Mouse (Mus musculus): ENCODE results near the gene Pde1b. TPM values are rescaled to one million over a fixed set of nuclear protein-coding genes. Genes with fewer than 3 reads are reported as not detected.

Pde1b gene
- polyA plus RNA-seq, 1 experiment from 2014 or later: 53.7 TPM

DNA sequence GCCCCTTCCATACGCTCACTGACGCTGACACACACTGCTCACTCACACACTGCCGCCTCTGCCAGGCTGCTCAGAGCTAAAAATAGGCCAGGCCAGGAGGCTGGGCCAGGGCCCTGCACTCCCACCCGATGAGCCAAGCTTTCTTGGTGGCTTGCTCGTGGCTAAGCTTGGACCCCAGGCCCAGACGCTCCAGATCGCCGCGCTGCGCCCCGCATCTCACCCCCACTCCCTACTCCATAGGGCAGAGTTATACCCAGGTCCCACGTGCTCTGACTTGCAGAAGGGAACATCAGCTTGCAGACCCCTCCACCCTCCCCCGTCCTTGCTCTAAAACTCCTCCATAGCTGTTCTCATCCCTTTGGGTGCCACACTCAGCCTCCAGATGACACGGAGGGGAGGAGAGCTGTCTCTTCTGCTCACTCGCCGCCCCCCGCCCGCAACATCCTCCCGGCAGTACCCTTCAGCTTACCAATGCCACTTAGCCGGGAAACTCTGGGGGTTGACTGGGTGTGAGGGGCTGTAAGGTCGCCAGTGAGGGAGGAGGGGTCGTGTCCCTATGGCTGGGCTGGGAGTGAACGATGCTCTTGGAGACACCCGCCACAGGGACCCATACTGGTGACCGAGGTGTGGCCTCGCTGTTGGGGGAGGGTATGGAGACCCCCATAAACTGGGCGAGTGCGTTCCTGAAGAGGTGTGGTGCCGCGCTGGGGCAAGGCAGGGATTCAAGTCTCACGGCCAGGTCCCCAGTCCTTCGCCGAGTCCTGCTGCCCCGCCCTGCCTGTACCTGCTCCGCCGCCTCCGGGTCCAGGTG lies 34.4 kb downstream of the Pde1b start:
- Histone ChIP-seq H3K36me3 (no peaks in the 10 kb centered on the region), H3K4me2 (replicated peaks) (peak overlapping the region; percentile 95), H3K9ac (peak overlapping the region; percentile 51), H3K4me1 (peaks cover 14% of the 10 kb centered on the region), H3K4me3 (peak overlapping the region; percentile 56), H3K9me3 (no peaks in the 10 kb centered on the region), H3K27me3 (replicated peaks) (peaks cover 19% of the 10 kb centered on the region), H3K27ac (no peak overlapping the region)
- ATAC-seq (ENCODE audit: low FRiP score, low read depth): peak; percentile 59
- WGBS: 1% methylated on average over 37 of the region's 37 CpGs

DNA sequence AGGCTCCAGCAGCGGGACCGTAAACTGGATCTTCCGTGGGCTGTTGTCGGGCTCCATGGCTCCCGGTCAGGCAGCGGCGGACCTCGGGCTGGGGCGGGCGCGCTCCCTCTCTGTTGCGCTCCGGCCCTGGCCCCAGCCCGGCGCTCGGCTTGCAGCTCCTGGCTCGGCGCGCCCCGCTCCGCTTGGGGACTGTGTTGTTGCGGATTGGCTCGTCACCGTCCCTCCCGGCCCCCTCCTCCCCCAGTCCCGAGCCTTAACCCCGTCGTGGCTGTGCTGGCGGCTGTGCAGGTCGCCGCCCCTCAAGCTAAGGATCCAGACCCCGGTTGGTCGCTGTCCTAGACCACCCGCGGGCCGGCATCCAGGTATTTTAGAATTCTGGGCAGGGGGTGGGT lies 35.0 kb downstream of the Pde1b start, which contains the start of gene Ppp1r1a:
Gene Ppp1r1a, minus strand, starts transcription at position 182 of the 392 bp plus-strand sequence.
- Histone ChIP-seq H3K4me2 (replicated peaks) (peak within 1 kb of the TSS; percentile 95), H3K4me3 (peak within 1 kb of the TSS; percentile 56), H3K9me3 (no peaks in the 10 kb centered on the region), H3K36me3 (no peaks in the 10 kb centered on the region), H3K4me1 (peaks cover 14% of the 10 kb centered on the region), H3K27ac (no peak within 1 kb of the TSS), H3K27me3 (replicated peaks) (peaks cover 19% of the 10 kb centered on the region), H3K9ac (peak within 1 kb of the TSS; percentile 51)
- peak; percentile 85 for ATAC-seq (ENCODE audit: low FRiP score, low read depth)
- WGBS: 0% methylated on average over 36 of the region's 36 CpGs

DNA sequence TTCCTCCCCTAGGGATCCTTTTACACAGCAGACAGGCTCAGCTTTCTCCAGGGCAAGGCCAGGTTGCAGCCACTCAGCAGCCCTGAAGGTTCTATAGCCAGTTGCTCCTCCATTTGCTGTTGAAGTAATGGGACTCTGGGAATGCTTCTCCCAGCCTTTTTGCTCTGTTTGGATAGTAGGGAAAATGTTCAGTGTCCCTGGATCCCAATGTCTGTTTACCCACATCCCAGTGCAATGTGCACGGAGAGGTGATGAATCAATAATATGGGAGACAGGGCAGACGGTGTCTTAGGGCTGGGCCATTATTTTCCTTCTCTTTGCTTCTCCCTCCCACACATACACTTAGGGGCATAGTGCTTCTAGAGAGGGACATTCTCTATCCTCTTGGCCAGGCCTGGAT lies 36.4 kb downstream of the Pde1b start:
- no peaks in the 10 kb centered on the region for H3K36me3 ChIP-seq
- H3K9me3 ChIP-seq: no peaks in the 10 kb centered on the region
- ATAC-seq (ENCODE audit: low FRiP score, low read depth): no peak
- H3K4me1 ChIP-seq: peaks cover 13% of the 10 kb centered on the region
- H3K9ac ChIP-seq: no peak overlapping the region
- H3K27me3 ChIP-seq (replicated peaks): peaks cover 19% of the 10 kb centered on the region
- H3K4me3 ChIP-seq: no peak overlapping the region
- H3K4me2 ChIP-seq (replicated peaks): no peak overlapping the region
- no peak overlapping the region for H3K27ac ChIP-seq
- 47% methylated on average over 2 of the region's 2 CpGs for WGBS

DNA sequence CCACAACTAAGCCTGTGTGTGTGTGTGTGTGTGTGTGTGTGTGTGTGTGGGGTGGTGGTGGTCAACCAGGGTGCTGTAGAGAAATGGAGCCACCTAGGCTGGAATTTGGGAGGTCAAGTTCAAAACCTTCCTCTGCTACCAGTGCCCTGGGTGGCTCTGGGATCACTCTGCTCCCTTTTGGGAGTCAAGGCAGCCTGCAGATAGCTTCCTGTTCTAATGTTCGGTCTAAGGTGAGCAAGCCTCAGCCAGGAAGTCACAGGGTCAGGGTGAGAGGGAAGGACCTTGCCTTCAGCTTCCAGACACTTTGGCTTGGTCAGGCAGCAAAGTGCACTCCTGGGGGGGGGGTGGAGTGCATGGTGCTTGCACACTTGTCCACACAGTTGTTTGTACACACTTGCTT lies 37.8 kb downstream of the Pde1b start:
- H3K36me3 ChIP-seq: no peaks in the 10 kb centered on the region
- H3K4me1 ChIP-seq: peaks cover 8% of the 10 kb centered on the region
- 69% methylated on average over 1 of the region's 1 CpGs for WGBS
- no peak overlapping the region for H3K4me3 ChIP-seq
- ATAC-seq (ENCODE audit: low FRiP score, low read depth): no peak
- no peak overlapping the region for H3K4me2 ChIP-seq (replicated peaks)
- no peak overlapping the region for H3K9ac ChIP-seq
- H3K27me3 ChIP-seq (replicated peaks): peaks cover 19% of the 10 kb centered on the region
- H3K9me3 ChIP-seq: no peaks in the 10 kb centered on the region
- H3K27ac ChIP-seq: no peak overlapping the region

DNA sequence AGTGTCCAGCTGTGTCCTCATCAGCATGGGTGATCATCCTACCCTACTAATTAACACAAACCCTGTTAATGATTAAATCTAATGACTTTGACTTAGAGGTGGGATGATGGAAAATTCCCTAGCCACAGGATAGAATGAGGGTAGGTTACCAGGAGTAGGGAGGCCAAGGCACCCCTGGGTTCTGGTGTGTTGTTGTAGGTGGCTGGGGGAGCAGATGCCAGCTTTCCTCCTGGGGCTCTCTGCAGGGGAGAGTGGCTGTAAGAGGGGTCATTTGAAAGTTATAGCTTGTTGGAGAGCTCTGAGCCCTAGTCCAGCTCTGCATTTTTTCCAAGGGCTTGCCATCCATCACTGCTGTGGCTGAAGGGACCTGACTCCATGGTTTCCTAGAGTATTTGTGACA lies 39.7 kb downstream of the Pde1b start:
- Histone ChIP-seq H3K36me3 (no peaks in the 10 kb centered on the region), H3K4me3 (no peak overlapping the region), H3K27ac (no peak overlapping the region), H3K9me3 (no peaks in the 10 kb centered on the region), H3K4me2 (replicated peaks) (no peak overlapping the region), H3K27me3 (replicated peaks) (peaks cover 10% of the 10 kb centered on the region), H3K4me1 (no peaks in the 10 kb centered on the region), H3K9ac (no peak overlapping the region)
- ATAC-seq (ENCODE audit: low FRiP score, low read depth): no peak

DNA sequence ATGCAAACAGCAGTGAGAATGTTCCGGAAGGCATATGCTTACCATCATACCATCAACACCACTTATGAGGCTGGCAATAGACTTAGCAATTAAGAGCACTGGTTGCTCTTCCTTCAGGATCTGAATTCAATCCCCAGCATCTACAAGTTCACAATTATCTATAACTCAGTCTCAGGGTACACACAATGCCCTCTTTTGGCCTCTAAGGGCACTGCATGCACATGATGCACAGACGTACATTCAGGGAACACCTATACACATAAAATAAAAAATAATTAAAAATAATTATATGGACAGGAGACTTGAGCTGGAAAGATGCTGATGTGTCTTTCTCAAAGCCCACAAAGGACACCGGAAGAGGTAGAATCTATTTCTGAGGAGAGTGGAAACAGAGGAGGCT lies 45.1 kb downstream of the Pde1b start:
- H3K4me2 ChIP-seq (replicated peaks): no peak overlapping the region
- WGBS: 85% methylated on average over 3 of the region's 3 CpGs
- no peaks in the 10 kb centered on the region for H3K27me3 ChIP-seq (replicated peaks)
- no peaks in the 10 kb centered on the region for H3K9me3 ChIP-seq
- H3K4me1 ChIP-seq: no peaks in the 10 kb centered on the region
- H3K36me3 ChIP-seq: no peaks in the 10 kb centered on the region
- H3K27ac ChIP-seq: no peak overlapping the region
- no peak overlapping the region for H3K9ac ChIP-seq
- ATAC-seq (ENCODE audit: low FRiP score, low read depth): no peak
- no peak overlapping the region for H3K4me3 ChIP-seq

DNA sequence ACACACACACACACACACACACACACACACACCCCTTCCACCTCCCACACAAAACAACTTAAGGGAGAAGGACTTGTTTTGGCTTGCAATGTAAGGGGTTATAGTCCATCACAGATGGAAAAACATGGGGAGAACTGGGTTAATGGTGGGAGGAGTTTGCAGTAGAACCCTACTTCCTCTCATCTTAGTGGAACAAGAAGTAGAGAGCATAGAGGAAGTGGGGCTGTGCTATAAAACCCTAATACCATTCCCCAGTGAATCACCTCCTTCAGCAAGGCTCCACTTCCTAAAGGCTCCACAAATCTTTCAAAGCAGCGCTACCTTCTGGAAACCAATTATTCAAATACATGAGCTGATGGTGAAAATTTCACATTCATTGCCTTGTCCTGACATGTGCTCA lies 46.6 kb downstream of the Pde1b start:
- no peak overlapping the region for H3K9ac ChIP-seq
- 86% methylated on average over 1 of the region's 1 CpGs for WGBS
- no peaks in the 10 kb centered on the region for H3K27me3 ChIP-seq (replicated peaks)
- H3K4me1 ChIP-seq: no peaks in the 10 kb centered on the region
- ATAC-seq (ENCODE audit: low FRiP score, low read depth): no peak
- H3K36me3 ChIP-seq: no peaks in the 10 kb centered on the region
- H3K9me3 ChIP-seq: no peaks in the 10 kb centered on the region
- no peak overlapping the region for H3K4me3 ChIP-seq
- no peak overlapping the region for H3K4me2 ChIP-seq (replicated peaks)
- H3K27ac ChIP-seq: no peak overlapping the region

DNA sequence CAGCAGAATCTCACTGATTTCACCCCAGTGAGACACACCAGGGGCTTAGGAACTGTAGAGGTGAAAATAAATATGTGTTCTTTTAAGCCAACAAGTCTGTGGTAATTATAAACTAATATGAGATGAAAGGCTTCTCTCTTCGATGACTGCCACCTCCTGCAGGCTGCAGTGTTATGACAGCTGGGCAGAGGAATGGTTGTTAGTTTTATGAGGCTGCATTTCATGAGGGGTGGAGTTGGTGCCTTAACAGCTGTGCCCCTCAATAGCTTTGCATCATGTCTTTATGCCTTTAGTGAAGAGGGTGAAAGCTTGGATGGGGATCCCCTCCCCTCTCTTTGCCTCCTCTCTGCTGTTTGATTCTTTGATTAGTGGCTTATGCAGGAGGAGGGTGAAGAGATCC lies 48.2 kb downstream of the Pde1b start:
- no peak overlapping the region for H3K9ac ChIP-seq
- no peaks in the 10 kb centered on the region for H3K4me1 ChIP-seq
- no peak for ATAC-seq (ENCODE audit: low FRiP score, low read depth)
- H3K4me2 ChIP-seq (replicated peaks): no peak overlapping the region
- H3K4me3 ChIP-seq: no peak overlapping the region
- H3K9me3 ChIP-seq: no peaks in the 10 kb centered on the region
- 21% methylated on average over 1 of the region's 1 CpGs for WGBS
- no peak overlapping the region for H3K27ac ChIP-seq
- H3K27me3 ChIP-seq (replicated peaks): no peaks in the 10 kb centered on the region
- no peaks in the 10 kb centered on the region for H3K36me3 ChIP-seq

DNA sequence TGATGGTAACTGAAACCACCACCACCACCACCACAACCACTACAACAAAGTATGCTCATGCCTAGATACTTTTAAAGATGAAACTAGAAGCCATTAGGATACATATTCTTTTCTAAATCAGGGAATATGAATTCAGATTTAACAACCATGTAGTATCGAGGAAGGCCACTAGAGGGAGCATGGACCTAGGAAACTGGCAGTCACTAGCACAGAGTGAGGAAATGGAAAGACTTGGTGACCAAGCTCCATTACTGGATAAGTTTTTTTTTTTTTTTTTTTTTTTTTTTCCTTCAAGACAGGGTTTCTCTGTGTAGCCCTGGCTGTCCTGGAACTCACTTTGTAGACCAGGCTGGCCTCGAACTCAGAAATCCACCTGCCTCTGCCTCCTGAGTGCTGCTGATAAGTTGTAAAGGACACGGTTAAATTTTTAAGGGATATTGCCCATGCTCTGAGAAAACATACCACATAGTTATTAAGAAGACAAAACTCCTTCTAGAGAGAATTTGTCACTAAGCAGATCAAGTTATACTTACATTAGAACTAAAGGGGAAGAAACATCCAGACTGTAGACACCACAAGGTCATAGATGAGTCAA lies 49.4 kb downstream of the Pde1b start:
- no peaks in the 10 kb centered on the region for H3K27me3 ChIP-seq (replicated peaks)
- WGBS: 41% methylated on average over 3 of the region's 3 CpGs
- H3K27ac ChIP-seq: no peak overlapping the region
- peak; percentile 48; the same call in 1 of the 2 replicates for ATAC-seq (ENCODE audit: low FRiP score, low read depth)
- no peaks in the 10 kb centered on the region for H3K9me3 ChIP-seq
- H3K36me3 ChIP-seq: no peaks in the 10 kb centered on the region
- no peak overlapping the region for H3K9ac ChIP-seq
- no peaks in the 10 kb centered on the region for H3K4me1 ChIP-seq
- H3K4me3 ChIP-seq: no peak overlapping the region
- H3K4me2 ChIP-seq (replicated peaks): no peak overlapping the region

DNA sequence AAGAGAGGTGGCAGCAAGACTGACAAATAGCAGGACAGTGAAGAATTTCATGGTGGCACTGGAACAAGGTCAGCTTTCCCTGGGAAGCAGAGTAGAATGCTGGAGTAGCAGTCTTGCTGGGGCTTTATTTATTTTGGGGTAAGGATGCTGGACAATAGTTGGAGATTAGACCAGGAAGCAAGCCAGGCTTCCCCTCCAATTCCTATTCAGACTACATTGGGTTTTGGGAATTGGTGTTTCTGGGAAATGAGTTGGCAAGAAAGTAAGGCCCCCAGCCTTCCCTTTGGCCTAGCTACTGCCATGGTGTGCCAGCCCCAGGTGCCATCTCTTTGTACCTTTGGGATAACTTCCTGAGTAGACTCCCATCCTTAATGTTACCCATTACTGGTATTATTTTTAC lies 62.1 kb downstream of the Pde1b start, which contains the start of gene Glycam1:
Gene Glycam1, minus strand, starts transcription at position 101 of the 400 bp plus-strand sequence.
- Histone ChIP-seq H3K9me3 (no peaks in the 10 kb centered on the region), H3K27me3 (replicated peaks) (no peaks in the 10 kb centered on the region), H3K4me2 (replicated peaks) (no peak within 1 kb of the TSS), H3K27ac (no peak within 1 kb of the TSS), H3K4me3 (no peak within 1 kb of the TSS), H3K9ac (no peak within 1 kb of the TSS), H3K36me3 (no peaks in the 10 kb centered on the region), H3K4me1 (no peaks in the 10 kb centered on the region)
- ATAC-seq (ENCODE audit: low FRiP score, low read depth): no peak

Measured in neural tube, embryonic 12.5 days (tissue).